Mouse (Mus musculus): Measurements from ENCODE around the gene Sox13. TPM values are rescaled to one million over a fixed set of nuclear protein-coding genes. Genes with fewer than 3 reads are reported as not detected.

Sox13 gene
- polyA plus RNA-seq, 1 experiment: 189 TPM

- WGBS: 74% methylated on average over 10 of the region's 10 CpGs
These were observed 44.8 kb downstream of the Sox13 start for GRCm38 (mm10) chr1:133379254-133379985.

GRCm38 (mm10) chr1:133377547-133377946, 46.6 kb downstream of the Sox13 start:
- Histone ChIP-seq H3K4me3 (ENCODE audit: low read depth, low read length) (no peak overlapping the region), H3K27ac (ENCODE audit: insufficient read depth, low read depth, low read length) (no peak overlapping the region), H3K36me3 (ENCODE audit: control insufficient read depth, insufficient read depth, low read length) (no peaks in the 10 kb centered on the region), H3K27me3 (ENCODE audit: control insufficient read depth, insufficient read depth, low read length) (no peaks in the 10 kb centered on the region), H3K4me1 (ENCODE audit: control insufficient read depth, insufficient read depth, insufficient read length, low read length) (peaks cover 11% of the 10 kb centered on the region)
- TF ChIP-seq CTCF (IDR thresholded peaks at IDR 0.05; ENCODE audit: extremely low read depth, insufficient read length, insufficient replicate concordance, low read depth, low read length) (no peak), POLR2A (IDR thresholded peaks at IDR 0.05; ENCODE audit: low read depth, low read length) (no peak)
- WGBS: 88% methylated on average over 5 of the region's 5 CpGs

More at GRCm38 (mm10) chr1:133379254-133379985, 44.8 kb downstream of the Sox13 start:
- H3K4me1 ChIP-seq (ENCODE audit: control insufficient read depth, insufficient read depth, insufficient read length, low read length): peaks cover 11% of the 10 kb centered on the region
- H3K36me3 ChIP-seq (ENCODE audit: control insufficient read depth, insufficient read depth, low read length): peaks cover 10% of the 10 kb centered on the region
- no peak for TF ChIP-seq CTCF (IDR thresholded peaks at IDR 0.05; ENCODE audit: extremely low read depth, insufficient read length, insufficient replicate concordance, low read depth, low read length)
- no peak for TF ChIP-seq POLR2A (IDR thresholded peaks at IDR 0.05; ENCODE audit: low read depth, low read length)
- H3K27me3 ChIP-seq (ENCODE audit: control insufficient read depth, insufficient read depth, low read length): no peaks in the 10 kb centered on the region
- H3K27ac ChIP-seq (ENCODE audit: insufficient read depth, low read depth, low read length): no peak overlapping the region
- no peak overlapping the region for H3K4me3 ChIP-seq (ENCODE audit: low read depth, low read length)

GRCm38 (mm10) chr1:133375696-133376346, 48.4 kb downstream of the Sox13 start:
- Histone ChIP-seq H3K36me3 (ENCODE audit: control insufficient read depth, insufficient read depth, low read length) (no peaks in the 10 kb centered on the region), H3K27ac (ENCODE audit: insufficient read depth, low read depth, low read length) (no peak overlapping the region), H3K4me1 (ENCODE audit: control insufficient read depth, insufficient read depth, insufficient read length, low read length) (peaks cover 11% of the 10 kb centered on the region), H3K4me3 (ENCODE audit: low read depth, low read length) (no peak overlapping the region), H3K27me3 (ENCODE audit: control insufficient read depth, insufficient read depth, low read length) (no peaks in the 10 kb centered on the region)
- 28% methylated on average over 10 of the region's 10 CpGs for WGBS
- TF ChIP-seq POLR2A (IDR thresholded peaks at IDR 0.05; ENCODE audit: low read depth, low read length) (no peak), CTCF (IDR thresholded peaks at IDR 0.05; ENCODE audit: extremely low read depth, insufficient read length, insufficient replicate concordance, low read depth, low read length) (no peak)

- 60% methylated on average over 8 of the region's 8 CpGs for WGBS
- no peaks in the 10 kb centered on the region for H3K36me3 ChIP-seq (ENCODE audit: control insufficient read depth, insufficient read depth, low read length)
- peaks cover 16% of the 10 kb centered on the region for H3K4me1 ChIP-seq (ENCODE audit: control insufficient read depth, insufficient read depth, insufficient read length, low read length)
- no peak overlapping the region for H3K4me3 ChIP-seq (ENCODE audit: low read depth, low read length)
- no peaks in the 10 kb centered on the region for H3K27me3 ChIP-seq (ENCODE audit: control insufficient read depth, insufficient read depth, low read length)
- TF ChIP-seq CTCF (IDR thresholded peaks at IDR 0.05; ENCODE audit: extremely low read depth, insufficient read length, insufficient replicate concordance, low read depth, low read length) (no peak), POLR2A (IDR thresholded peaks at IDR 0.05; ENCODE audit: low read depth, low read length) (no peak)
- no peak overlapping the region for H3K27ac ChIP-seq (ENCODE audit: insufficient read depth, low read depth, low read length)
These were observed 52.1 kb downstream of the Sox13 start for GRCm38 (mm10) chr1:133372113-133372512.

- no peak overlapping the region for H3K27ac ChIP-seq (ENCODE audit: insufficient read depth, low read depth, low read length)
- no peaks in the 10 kb centered on the region for H3K36me3 ChIP-seq (ENCODE audit: control insufficient read depth, insufficient read depth, low read length)
- no peaks in the 10 kb centered on the region for H3K27me3 ChIP-seq (ENCODE audit: control insufficient read depth, insufficient read depth, low read length)
- no peak for TF ChIP-seq CTCF (IDR thresholded peaks at IDR 0.05; ENCODE audit: extremely low read depth, insufficient read length, insufficient replicate concordance, low read depth, low read length)
- no peak for TF ChIP-seq POLR2A (IDR thresholded peaks at IDR 0.05; ENCODE audit: low read depth, low read length)
- 84% methylated on average over 6 of the region's 6 CpGs for WGBS
- peaks cover 14% of the 10 kb centered on the region for H3K4me1 ChIP-seq (ENCODE audit: control insufficient read depth, insufficient read depth, insufficient read length, low read length)
- H3K4me3 ChIP-seq (ENCODE audit: low read depth, low read length): no peak overlapping the region
These were observed 52.7 kb downstream of the Sox13 start for GRCm38 (mm10) chr1:133371431-133371830.

GRCm38 (mm10) chr1:133370352-133370751, 53.8 kb downstream of the Sox13 start:
- 51% methylated on average over 4 of the region's 4 CpGs for WGBS
- peaks cover 5% of the 10 kb centered on the region; the same call in 1 of the 2 replicates for H3K4me1 ChIP-seq (ENCODE audit: control insufficient read depth, insufficient read depth, insufficient read length, low read length)
- H3K36me3 ChIP-seq (ENCODE audit: control insufficient read depth, insufficient read depth, low read length): no peaks in the 10 kb centered on the region
- TF ChIP-seq POLR2A (IDR thresholded peaks at IDR 0.05; ENCODE audit: low read depth, low read length) (no peak), CTCF (IDR thresholded peaks at IDR 0.05; ENCODE audit: extremely low read depth, insufficient read length, insufficient replicate concordance, low read depth, low read length) (no peak)
- H3K27me3 ChIP-seq (ENCODE audit: control insufficient read depth, insufficient read depth, low read length): no peaks in the 10 kb centered on the region
- no peak overlapping the region for H3K4me3 ChIP-seq (ENCODE audit: low read depth, low read length)
- H3K27ac ChIP-seq (ENCODE audit: insufficient read depth, low read depth, low read length): no peak overlapping the region

GRCm38 (mm10) chr1:133368644-133369043, 55.5 kb downstream of the Sox13 start:
- H3K27ac ChIP-seq (ENCODE audit: insufficient read depth, low read depth, low read length): no peak overlapping the region
- no peak for TF ChIP-seq POLR2A (IDR thresholded peaks at IDR 0.05; ENCODE audit: low read depth, low read length)
- no peak for TF ChIP-seq CTCF (IDR thresholded peaks at IDR 0.05; ENCODE audit: extremely low read depth, insufficient read length, insufficient replicate concordance, low read depth, low read length)
- H3K4me3 ChIP-seq (ENCODE audit: low read depth, low read length): no peak overlapping the region
- WGBS: 87% methylated on average over 10 of the region's 10 CpGs
- H3K36me3 ChIP-seq (ENCODE audit: control insufficient read depth, insufficient read depth, low read length): no peaks in the 10 kb centered on the region
- H3K27me3 ChIP-seq (ENCODE audit: control insufficient read depth, insufficient read depth, low read length): peaks cover 10% of the 10 kb centered on the region
- H3K4me1 ChIP-seq (ENCODE audit: control insufficient read depth, insufficient read depth, insufficient read length, low read length): peaks cover 10% of the 10 kb centered on the region

Measured in small intestine, adult 2 months (tissue).